Comparison of ENCODE assay signal across 9 mouse cellular contexts in the genomic region with DNA sequence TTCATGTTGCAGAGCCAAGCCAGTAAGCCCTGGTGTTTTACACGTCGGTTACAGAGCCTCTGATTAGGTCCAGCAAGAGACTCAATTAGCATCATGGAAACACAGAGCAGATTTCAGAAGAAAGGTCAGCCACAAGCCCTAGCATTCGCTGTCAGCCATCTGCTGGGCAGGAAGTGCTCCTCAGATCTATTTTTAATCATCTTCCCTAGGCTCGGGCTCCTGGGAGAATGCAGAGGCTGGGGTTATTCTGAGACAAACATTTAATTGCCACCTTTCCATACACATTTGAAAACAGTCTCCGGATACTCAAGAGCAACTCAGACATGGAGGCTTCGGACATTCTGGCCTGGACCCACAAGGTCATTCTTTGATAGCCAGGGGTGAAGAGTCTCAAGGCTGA. TPM values are rescaled to one million over a fixed set of nuclear protein-coding genes. Genes with fewer than 3 reads are reported as not detected.
DNase-seq lines count a peak whose midpoint lies in the region; ATAC-seq and TF ChIP-seq lines count a peak whose summit lies in the region.
"Had no signal": no experiment of that assay in that cellular context is flagged by ENCODE, and none has a peak within 500 bp of the region (broad histone marks: within the 10 kb centered on the region; RNA-seq: fewer than 3 reads in every experiment).

No protein-coding gene starts in this region.

- peaks cover 92% of the 10 kb centered on the region for H3K4me1 ChIP-seq in heart, embryonic 12.5 days (replicated peaks)
- peaks cover 83% of the 10 kb centered on the region for H3K4me1 ChIP-seq in limb, embryonic 13.5 days

- WGBS in heart, embryonic 12.5 days: 15% methylated on average over 6 of the region's 6 CpGs
- 34% methylated on average over 6 of the region's 6 CpGs for WGBS in limb, embryonic 13.5 days

- H3K4me3 ChIP-seq in gastrocnemius, adult 2 months: peak overlapping the region; percentile 50
- H3K4me3 ChIP-seq in heart, embryonic 12.5 days: no peak overlapping the region
- no peak overlapping the region for H3K4me3 ChIP-seq in limb, embryonic 13.5 days
- no peak overlapping the region for H3K4me3 ChIP-seq in left cerebral cortex, adult 2 months

- H3K36me3 ChIP-seq in heart, embryonic 12.5 days: 0 out of 2 replicates have a peak, but pooled peaks cover 2% of the 10 kb centered on the region
- peaks cover 5% of the 10 kb centered on the region for H3K36me3 ChIP-seq in limb, embryonic 13.5 days

- no peaks in the 10 kb centered on the region for H3K9me3 ChIP-seq in heart, embryonic 12.5 days (replicated peaks)
- H3K9me3 ChIP-seq in limb, embryonic 13.5 days: no peaks in the 10 kb centered on the region

- 0 out of 2 replicates have a peak overlapping the region, but pooled peaks have one; percentile 63 for H3K9ac ChIP-seq in heart, embryonic 12.5 days
- no peak overlapping the region for H3K9ac ChIP-seq in limb, embryonic 13.5 days

- H3K4me2 ChIP-seq in heart, embryonic 12.5 days: 0 out of 2 replicates have a peak overlapping the region, but pooled peaks have one; percentile 10
- no peak overlapping the region for H3K4me2 ChIP-seq in limb, embryonic 13.5 days (replicated peaks)

- peak overlapping the region; percentile 94 for H3K27ac ChIP-seq in gastrocnemius, adult 2 months
- H3K27ac ChIP-seq in heart, embryonic 12.5 days (ENCODE audit: poor library complexity, severe bottlenecking): peak overlapping the region; percentile 97
- peak overlapping the region; percentile 86 for H3K27ac ChIP-seq in limb, embryonic 13.5 days
- H3K27ac ChIP-seq in left cerebral cortex, adult 2 months: no peak overlapping the region

- intact Hi-C loops in gastrocnemius, adult 2 months (cut with DNase I): loop anchor here (2.0 kb wide), 2 partner anchors 31 to 37 kb away; no protein-coding TSS in a partner anchor
- intact Hi-C loops in gastrocnemius, postnatal 14 days (cut with DNase I; ENCODE audit: low total_unique reads): loop anchor here (5.0 kb wide), 1 partner anchor 34 kb away; a partner anchor contains a TSS
- intact Hi-C loops in left cerebral cortex, adult 2 months (cut with DNase I): loop anchor here (5.0 kb wide), 1 partner anchor 41 kb away; no protein-coding TSS in a partner anchor

- peak; percentile 57 for DNase-seq in gastrocnemius, adult 2 months
- no peak for DNase-seq in gastrocnemius, postnatal 14 days
- DNase-seq in brain, adult 2 months (ENCODE audit: low read depth, low spot score): peak; percentile 90
- no peak for DNase-seq in left cerebral cortex, adult 2 months (ENCODE audit: extremely low spot score in 1 of 2, low spot score in 2 of 2)
- DNase-seq in c-Kit-positive CD71-positive TER-119-positive erythroid progenitor cells, embryonic 14.5 days (ENCODE audit: low spot score): no peak
- DNase-seq: spleen, adult 18-20 months had no signal

- H3K27me3 ChIP-seq in heart, embryonic 12.5 days (replicated peaks): no peaks in the 10 kb centered on the region
- H3K27me3 ChIP-seq in limb, embryonic 13.5 days: no peaks in the 10 kb centered on the region

- ATAC-seq in heart, embryonic 12.5 days (ENCODE audit: insufficient number of reproducible peaks, low FRiP score): no peak; the same call in 1 of the 2 replicates
- no peak for ATAC-seq in limb, embryonic 13.5 days (ENCODE audit: low FRiP score, low read depth)
- ATAC-seq in activated CD4-positive, CD25-positive, alpha-beta regulatory T cell, adult 4 months: no peak

- peak; percentile 13; the same call in 1 of the 2 replicates for TF ChIP-seq CTCF in gastrocnemius, adult 2 months (IDR thresholded peaks at IDR 0.05)
- no peak for TF ChIP-seq CTCF in left cerebral cortex, adult 2 months (IDR thresholded peaks at IDR 0.05)

RNA-seq across cellular contexts. Expression of a gene that starts 35.3 kb away (rescaled TPM):
- total RNA-seq in gastrocnemius, adult 2 months (2021): 10 to 100 TPM in 1 of 2 experiments, 1 to 10 TPM in 1; 4.5 to 11.6 TPM
- total RNA-seq in gastrocnemius, postnatal 14 days (2021): 1 to 10 TPM; 6.7 to 9.7 TPM
- 24.0 and 25.8 TPM in 2 replicates for polyA plus RNA-seq in heart, embryonic 12.5 days (2016; fragmentation: Nextera tagmentation; extraction: Ambion mirVana)
- polyA plus RNA-seq in limb, embryonic 13.5 days (2015; fragmentation: Nextera tagmentation; extraction: Ambion mirVana): 11.6 and 12.5 TPM in 2 replicates
- total RNA-seq in left cerebral cortex, adult 2 months (2021): 10 to 100 TPM; 42.8 to 45.5 TPM
- 1 to 10 TPM; 5.0 to 8.5 TPM for polyA plus RNA-seq in activated CD4-positive, CD25-positive, alpha-beta regulatory T cell, adult 4 months (2017; shearing (Covaris generic))

Comparison
In these comparisons a context has a peak if more than half of its experiments do, and no peak if none do; other contexts are left out.
1. DNase-seq: peak in gastrocnemius, adult 2 months (single experiment) and brain, adult 2 months (single experiment); none in gastrocnemius, postnatal 14 days (single experiment), left cerebral cortex, adult 2 months (0 of 2) and c-Kit-positive CD71-positive TER-119-positive erythroid progenitor cells, embryonic 14.5 days (single experiment).